Mouse (Mus musculus): ENCODE measurements around the gene Klk13.
"Not testable (repeated sequence)": the region's sequence is repeated elsewhere in the genome, so short reads cannot be mapped to it uniquely, and the experiment has no call there.

Gene Klk13

GRCm38 (mm10) chr7:43712267-43712666, at the start of gene Klk13:
TSS of gene Klk13 (plus strand) at chr7:43712567.
- DNase-seq (ENCODE audit: low spot score in 2 of 2), result no peak

GRCm38 (mm10) chr7:43662804-43663203, 49.6 kb upstream of the Klk13 start:
- DNase-seq (ENCODE audit: low spot score in 2 of 2), result no peak

GRCm38 (mm10) chr7:43667221-43667620, 45.1 kb upstream of the Klk13 start:
- not testable (repeated sequence) for DNase-seq (ENCODE audit: low spot score in 2 of 2)

GRCm38 (mm10) chr7:43668582-43668981, 43.8 kb upstream of the Klk13 start:
- DNase-seq (ENCODE audit: low spot score in 2 of 2), result no peak

GRCm38 (mm10) chr7:43671064-43671808, 41.1 kb upstream of the Klk13 start:
- DNase-seq (ENCODE audit: low spot score in 2 of 2), result no peak

GRCm38 (mm10) chr7:43671809-43672580, 40.4 kb upstream of the Klk13 start, which contains the start of gene Ctu1:
TSS of gene Ctu1 (plus strand) at chr7:43672016.
- DNase-seq (ENCODE audit: low spot score in 2 of 2), result peak; percentile 66 to 90

- peak; percentile 34 to 60 for DNase-seq (ENCODE audit: low spot score in 2 of 2)
Observed at GRCm38 (mm10) chr7:43672581-43673260, 39.6 kb upstream of the Klk13 start.

GRCm38 (mm10) chr7:43675091-43675490, 37.3 kb upstream of the Klk13 start:
- no peak for DNase-seq (ENCODE audit: low spot score in 2 of 2)

GRCm38 (mm10) chr7:43678517-43678916, 33.9 kb upstream of the Klk13 start:
- DNase-seq (ENCODE audit: low spot score in 2 of 2), result peak in 1 of 2 experiments; percentile 35

GRCm38 (mm10) chr7:43680960-43681359, 31.4 kb upstream of the Klk13 start:
- peak in 1 of 2 experiments; percentile 29 for DNase-seq (ENCODE audit: low spot score in 2 of 2)

- DNase-seq (ENCODE audit: low spot score in 2 of 2), result not testable (repeated sequence)
Observed at GRCm38 (mm10) chr7:43682511-43682910, 29.9 kb upstream of the Klk13 start.

- DNase-seq (ENCODE audit: low spot score in 2 of 2), result no peak
Observed at GRCm38 (mm10) chr7:43685088-43685487, 27.3 kb upstream of the Klk13 start.

- no peak for DNase-seq (ENCODE audit: low spot score in 2 of 2)
Observed at GRCm38 (mm10) chr7:43690118-43690517, 22.2 kb upstream of the Klk13 start, which contains the start of gene Klk14. TSS of gene Klk14 (plus strand) at chr7:43690418.

GRCm38 (mm10) chr7:43710031-43710430, 2.3 kb upstream of the Klk13 start:
- DNase-seq (ENCODE audit: low spot score in 2 of 2), result no peak

- DNase-seq (ENCODE audit: low spot score in 2 of 2), result no peak
Observed at GRCm38 (mm10) chr7:43712917-43713316, 550 bp downstream of the Klk13 start.

GRCm38 (mm10) chr7:43713741-43714351, 1.5 kb downstream of the Klk13 start:
- DNase-seq (ENCODE audit: low spot score in 2 of 2), result no peak

GRCm38 (mm10) chr7:43747788-43748187, 35.4 kb downstream of the Klk13 start:
- DNase-seq (ENCODE audit: low spot score in 2 of 2), result no peak

GRCm38 (mm10) chr7:43752806-43753205, 40.4 kb downstream of the Klk13 start:
- DNase-seq (ENCODE audit: low spot score in 2 of 2), result no peak

GRCm38 (mm10) chr7:43766484-43766883, 54.1 kb downstream of the Klk13 start:
- DNase-seq (ENCODE audit: low spot score in 2 of 2), result no peak

GRCm38 (mm10) chr7:43768597-43768996, 56.2 kb downstream of the Klk13 start, which contains the start of gene Klk12:
TSS of gene Klk12 (plus strand) at chr7:43768897.
- DNase-seq (ENCODE audit: low spot score in 2 of 2), result no peak

GRCm38 (mm10) chr7:43769636-43770035, 57.3 kb downstream of the Klk13 start:
- DNase-seq (ENCODE audit: low spot score in 2 of 2), result no peak

GRCm38 (mm10) chr7:43770701-43771100, 58.3 kb downstream of the Klk13 start:
- no peak for DNase-seq (ENCODE audit: low spot score in 2 of 2)
